Mouse (Mus musculus) gonadal fat pad, adult 2 months (tissue): ENCODE data around the gene Psmb6. TPM values are rescaled to one million over a fixed set of nuclear protein-coding genes. Genes with fewer than 3 reads are reported as not detected.

Experiments used
- DNase-seq: peaks from one replicate; pipeline ENCODE4 v3.0.0-alpha.2; 2012; ENCODE audit warnings: low read depth
- polyA plus RNA-seq: library from polyadenylated mRNA; depleted of rRNA; stranded (reverse); fragments of >200 nt; gene quantifications from 2 replicates; pipeline ENCODE4 v1.2.3, GENCODE M21; 2012; rRNA removed

Gene Psmb6
- 382 and 410 TPM in 2 replicates for polyA plus RNA-seq

DNA sequence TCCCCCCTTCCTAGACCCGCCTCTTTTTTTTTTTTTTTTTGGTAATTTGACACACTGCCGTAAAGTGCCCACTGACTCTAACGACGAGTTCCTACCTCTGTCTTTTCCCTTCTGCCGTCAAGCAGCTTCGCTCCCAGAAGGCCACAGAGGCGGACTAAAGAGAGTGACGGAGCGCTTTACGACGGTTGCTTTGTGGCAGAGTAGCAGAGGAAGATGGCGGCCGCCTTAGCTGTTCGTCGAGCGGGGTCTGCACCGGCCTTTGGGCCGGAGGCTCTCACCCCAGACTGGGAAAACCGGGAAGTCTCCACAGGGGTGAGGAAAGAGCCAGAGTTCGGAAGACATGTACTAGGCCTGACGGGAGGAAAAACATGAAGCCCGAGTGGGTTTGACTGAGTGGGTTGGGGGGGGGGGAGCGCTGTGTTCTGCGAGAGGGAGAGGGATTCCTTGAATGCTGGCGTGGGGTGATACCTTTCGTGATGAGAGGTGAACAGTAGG lies at the start of gene Psmb6:
TSS of gene Psmb6 (plus strand) at position 184 of the 495 bp plus-strand sequence.
- DNase-seq: peak; percentile 77

DNA sequence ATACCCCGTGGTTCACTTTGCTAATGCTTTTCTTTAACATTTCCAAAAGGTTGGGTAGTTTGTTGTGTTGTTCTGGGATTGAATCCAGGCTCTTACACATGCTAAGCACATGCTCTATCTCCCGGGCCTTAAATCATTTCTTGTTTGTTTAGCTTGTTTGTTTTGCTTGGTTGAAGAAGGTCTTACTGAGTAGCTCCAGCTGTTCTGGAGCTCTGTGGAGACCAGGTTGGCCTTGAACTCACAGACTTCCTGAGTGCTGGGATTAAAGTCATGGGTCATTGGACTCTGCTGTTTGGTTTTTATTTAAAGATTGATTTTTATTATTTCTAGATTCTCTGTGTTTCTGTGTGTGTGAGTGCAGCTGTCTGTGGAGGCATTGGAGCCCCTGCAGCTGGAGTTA lies 39.7 kb upstream of the Psmb6 start:
- no peak for DNase-seq

DNA sequence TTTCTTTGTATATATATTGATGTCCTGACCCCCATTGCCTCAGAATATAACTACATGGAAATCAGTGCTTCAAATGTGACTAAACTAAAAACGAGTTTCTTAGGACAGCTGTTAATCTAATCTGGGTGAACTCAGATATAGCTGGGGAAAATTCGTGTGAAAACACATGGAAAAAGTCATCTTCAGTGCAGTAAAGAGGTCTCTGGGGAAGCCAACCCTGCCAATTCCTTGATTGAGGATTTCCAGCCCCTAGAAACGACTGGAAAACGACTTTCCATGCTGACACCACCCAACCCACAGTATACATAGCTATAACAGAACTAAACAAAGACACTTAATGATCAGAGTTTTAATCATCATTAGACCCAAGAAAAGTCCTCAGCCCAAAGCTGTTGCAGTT lies 37.4 kb upstream of the Psmb6 start:
- no peak for DNase-seq

DNA sequence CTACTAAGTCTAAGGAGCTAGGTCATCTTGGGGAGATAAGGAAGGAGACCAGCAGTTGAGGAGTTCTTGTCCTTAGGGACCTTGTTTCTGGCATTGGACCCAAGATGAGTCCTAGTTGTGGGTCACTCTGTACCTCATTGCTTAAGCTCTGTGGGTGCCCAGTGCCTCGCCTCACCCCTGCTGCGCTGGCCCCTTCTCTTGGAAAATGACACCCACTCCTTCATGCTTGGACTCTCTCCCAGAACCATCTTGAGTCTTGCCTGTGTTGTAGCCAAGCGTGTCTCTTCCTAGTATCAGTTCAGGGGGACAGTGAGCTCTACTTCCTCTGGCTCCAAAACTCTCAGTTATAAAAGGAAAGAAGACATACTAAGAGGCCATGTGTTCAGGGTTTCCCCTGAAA lies 36.0 kb upstream of the Psmb6 start:
- DNase-seq: no peak

DNA sequence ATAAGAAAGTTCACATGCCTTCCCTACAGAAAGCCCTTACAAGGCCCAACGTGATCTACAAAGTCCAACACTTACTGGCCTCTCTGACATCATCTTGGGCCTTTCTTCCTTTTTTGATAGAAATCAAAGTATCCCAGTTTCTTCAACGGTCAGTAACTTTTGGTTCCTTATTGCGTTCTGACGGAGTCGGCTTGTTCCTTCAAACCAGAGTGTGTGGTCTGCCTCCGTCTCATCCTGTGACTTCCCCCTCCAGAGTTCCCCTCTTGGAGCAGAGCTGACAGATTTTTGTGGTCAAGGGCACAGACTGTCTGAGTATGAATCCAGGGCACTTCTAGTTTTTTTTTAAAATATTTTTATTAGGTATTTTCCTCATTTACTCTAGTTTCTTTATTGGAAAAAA lies 35.5 kb upstream of the Psmb6 start:
- no peak for DNase-seq

DNA sequence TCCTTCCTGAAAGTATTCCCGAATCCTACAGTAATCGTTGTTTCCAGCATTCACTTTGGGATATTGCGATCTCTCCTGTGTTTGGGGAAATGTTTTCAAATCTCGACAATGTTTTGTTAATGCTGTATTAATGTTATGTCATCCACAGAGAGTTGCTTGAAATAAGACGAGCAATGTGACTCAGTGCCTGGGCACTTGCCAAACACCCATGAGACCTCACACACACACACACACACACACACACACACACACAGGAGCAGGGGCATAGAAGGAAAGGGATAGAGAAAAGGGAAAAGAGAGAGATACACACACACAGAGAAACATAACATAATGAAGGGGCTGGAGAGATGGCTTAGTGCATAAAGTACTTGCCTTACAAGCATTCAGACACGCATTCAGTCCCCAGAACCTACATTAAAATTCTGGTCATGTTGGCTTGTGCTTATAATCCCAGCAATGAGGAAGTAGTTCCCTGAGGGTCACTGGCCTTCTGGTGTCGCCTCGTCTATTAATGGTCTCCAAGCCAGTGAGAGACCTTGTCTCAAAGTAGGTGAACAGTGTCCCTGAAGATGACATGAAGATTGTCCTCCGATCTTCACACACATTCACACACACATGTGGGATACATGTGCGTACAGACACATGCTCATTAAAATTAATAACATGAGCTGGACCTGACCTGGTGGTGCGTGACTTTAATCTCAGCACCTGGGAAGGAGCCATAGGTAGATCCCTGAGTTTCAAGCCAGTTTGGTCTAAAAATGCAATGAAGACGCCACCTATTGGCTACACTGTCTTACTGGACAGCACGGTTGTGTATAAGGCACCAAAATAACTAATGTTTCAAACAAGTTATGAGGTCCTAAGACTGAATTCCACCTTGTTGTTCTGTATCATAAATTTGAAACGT lies 25.3 kb upstream of the Psmb6 start:
- DNase-seq: no peak

DNA sequence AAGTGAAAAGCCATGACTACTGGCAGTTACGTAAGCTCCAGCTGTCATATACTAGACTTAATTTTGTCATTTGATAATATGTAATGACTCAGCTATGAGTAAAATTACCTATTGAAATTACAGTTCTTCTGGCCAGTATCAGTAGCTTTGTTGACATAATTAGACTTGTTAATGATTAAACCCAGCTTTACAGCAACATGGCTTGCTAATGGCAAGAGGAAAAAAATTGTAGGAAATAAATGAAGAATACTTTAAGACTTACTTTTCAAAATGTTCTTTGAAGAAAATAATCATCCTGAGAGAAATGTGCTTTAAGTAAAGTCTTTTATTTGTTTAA lies 24.7 kb upstream of the Psmb6 start:
- no peak for DNase-seq

DNA sequence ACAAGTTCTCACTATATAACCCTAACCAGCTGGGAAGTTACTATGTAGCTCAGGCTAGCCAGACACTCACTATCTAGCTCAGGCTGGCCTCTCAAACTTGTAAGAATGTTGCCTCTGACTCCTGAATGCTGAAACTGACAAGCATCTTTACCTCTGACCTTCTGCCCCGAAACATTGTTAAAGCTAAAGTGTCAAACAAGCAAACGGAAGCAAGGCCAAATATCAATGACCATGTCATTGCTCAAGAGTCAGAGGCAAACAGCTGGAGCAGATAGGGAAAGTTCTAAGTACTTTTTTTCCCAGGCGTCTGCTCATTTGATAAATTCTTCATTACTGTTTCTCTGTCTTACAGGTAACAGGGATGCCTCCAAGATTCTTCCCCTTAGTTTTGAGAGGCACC lies 23.1 kb upstream of the Psmb6 start:
- no peak for DNase-seq

DNA sequence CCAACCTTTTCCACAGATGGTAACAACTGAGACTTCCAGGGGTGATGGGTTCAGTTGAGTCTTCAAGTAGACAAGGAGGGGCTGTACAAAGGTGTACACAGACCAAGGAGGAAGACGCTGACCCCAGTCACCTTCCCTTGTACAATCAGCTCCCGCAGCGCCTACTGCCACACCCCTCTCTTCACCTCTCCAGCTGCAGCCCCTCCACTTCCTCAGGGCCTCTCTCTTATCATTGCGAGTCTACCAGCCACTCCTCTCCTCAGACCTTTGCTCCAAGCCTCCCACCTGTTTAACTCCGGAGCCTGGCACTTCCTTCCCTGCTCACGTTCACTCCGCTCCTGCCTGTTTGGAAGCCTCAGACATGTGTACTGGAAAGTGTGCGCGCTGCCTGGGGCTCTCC lies 20.2 kb upstream of the Psmb6 start, which contains the start of gene Tm4sf5:
TSS of gene Tm4sf5 (plus strand) at position 275 of the 400 bp plus-strand sequence.
- no peak for DNase-seq

DNA sequence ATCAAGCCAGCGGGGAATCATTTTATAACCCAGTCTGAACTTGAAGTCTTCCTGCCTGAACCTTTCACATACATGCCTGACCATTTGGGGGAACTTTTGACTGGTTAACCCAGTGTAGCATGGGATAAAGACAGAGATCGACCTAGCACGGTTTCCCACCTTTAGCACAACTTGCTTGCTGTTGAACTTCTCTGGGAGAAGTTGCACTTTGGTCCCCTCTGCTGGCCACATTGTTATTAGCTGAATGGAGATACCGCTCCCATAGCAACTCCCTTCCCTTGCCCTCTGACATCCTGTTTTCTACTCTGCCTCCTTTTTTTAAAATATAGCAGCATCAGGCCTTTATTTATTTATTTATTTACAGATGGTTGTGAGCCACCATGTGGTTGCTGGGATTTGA lies 18.8 kb upstream of the Psmb6 start:
- DNase-seq: no peak

DNA sequence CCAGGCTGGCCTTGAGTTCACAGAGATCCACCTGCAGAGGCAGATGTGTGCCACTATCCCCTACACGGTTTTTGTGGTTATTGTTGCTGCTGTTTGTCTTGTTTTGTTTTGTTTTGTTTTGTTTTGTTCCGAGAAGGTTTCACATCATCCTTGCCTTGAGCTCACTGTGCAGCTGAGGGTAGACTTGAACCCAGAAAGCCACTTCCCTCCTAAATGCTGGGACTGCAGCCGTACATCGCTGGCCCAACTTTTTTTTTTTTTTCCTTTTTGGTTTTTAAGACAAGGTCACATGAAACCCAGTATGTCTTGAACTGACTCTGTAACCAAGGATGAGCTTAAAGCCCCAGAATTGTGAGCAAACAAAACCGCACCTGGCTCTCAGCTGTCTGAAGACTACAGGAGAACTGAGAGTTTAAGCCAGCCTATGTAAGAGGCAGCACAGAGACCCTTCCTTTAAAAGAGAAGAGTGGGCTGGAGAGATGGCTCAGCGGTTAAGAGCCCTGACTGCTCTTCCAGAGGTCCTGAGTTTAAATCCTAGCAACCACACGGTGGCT lies 18.1 kb upstream of the Psmb6 start:
- DNase-seq: no peak

DNA sequence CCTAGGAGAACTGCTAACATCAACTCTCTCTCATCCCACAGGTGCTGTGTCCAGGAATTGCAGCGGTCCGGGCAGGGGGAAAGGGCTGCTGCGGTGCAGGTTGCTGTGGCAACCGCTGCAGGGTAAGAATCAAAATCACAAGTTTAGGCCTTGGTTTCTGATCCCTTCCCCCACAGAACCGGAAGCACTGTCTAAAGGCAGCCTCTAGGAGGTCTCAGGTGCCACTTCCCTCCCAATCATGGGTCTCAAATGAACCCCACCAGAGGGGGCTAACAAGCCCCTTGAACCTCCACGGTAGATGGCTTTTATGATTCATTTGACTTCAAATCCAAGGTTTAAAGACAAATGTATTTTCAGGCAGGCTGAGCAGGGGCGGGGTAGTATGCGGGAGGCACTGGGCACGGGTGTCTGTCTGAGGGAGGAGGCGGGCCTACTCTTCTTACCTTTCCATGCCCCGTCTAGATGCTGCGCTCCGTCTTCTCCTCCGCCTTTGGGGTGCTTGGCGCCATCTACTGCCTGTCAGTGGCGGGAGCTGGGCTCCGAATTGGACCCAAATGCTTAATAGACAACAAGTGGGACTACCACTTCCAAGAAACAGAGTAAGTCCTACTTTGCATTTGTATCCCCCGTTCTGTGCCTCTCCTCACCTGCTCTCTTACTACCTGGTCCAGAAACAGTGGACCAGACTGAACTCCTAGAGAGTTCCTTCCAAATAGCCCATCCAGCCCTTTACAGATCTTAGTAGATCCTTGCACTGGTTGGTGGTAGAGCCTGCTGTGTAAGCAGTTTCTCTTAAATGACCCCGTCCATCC lies 15.2 kb upstream of the Psmb6 start:
- no peak for DNase-seq

DNA sequence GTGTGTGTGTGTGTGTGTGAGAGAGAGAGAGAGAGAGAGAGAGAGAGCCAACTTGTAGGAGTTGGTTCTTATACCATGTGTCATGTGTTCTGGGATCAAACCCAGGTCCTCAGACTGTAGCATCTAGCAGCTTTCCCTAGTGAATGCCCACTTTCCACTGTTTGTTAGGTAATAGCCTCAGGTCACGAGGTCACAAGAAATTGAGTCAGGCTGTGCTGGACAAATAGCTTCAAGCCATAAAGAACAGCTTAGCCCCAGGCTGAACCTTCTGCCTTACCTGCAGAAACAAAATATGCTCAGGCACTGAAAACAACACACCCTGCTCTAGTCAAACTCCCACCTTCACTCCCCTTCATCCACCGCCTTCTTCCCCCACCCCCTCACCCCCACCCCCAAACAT lies 13.9 kb upstream of the Psmb6 start:
- no peak for DNase-seq

DNA sequence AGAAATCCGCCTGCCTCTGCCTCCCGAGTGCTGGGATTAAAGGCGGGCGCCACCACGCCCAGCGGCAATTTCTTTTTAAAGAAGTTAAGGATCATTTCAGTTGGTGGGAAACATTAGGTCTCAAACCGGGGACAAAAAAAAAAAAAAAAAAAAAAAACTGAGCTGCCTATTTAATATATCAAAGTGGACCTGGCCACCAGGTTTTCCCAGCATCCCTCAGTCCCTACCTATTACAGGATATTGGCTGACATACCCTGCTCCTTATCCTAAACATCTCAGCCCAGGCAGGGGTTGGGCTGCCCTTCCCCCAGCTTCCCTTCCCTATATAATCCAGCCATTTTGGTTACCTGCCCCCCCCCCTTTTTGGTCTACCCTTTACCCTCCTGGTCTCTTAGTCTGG lies 13.3 kb upstream of the Psmb6 start:
- DNase-seq: no peak

DNA sequence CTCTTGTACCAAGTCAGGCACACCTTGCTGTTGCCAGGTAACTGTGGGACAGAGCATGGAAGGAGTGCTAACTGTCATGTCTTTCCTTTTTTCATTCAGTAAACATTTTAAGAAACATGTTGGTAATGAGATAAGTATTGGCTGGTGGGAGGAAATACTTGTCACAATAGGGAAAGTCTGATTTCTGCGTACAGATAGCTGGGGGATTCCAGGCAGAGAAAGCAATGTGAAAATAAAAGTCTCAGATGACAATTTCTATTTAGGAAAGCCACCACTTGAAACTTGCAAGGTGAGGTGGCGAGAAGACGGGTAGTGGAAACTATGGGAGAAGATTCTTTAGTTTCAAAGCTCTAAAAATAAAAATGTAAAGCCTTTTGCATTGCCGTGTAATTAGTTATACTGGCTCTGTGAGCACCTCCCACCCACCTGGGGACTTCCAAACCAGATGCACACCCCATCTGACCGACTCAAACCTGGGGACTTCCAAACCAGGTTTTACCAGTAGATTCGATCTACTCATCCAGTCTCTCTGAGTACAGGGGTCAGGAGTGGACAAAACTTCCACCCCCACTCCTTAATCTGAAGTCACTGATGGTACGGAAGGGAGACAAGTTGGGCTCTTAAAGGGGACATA lies 12.3 kb upstream of the Psmb6 start:
- no peak for DNase-seq

DNA sequence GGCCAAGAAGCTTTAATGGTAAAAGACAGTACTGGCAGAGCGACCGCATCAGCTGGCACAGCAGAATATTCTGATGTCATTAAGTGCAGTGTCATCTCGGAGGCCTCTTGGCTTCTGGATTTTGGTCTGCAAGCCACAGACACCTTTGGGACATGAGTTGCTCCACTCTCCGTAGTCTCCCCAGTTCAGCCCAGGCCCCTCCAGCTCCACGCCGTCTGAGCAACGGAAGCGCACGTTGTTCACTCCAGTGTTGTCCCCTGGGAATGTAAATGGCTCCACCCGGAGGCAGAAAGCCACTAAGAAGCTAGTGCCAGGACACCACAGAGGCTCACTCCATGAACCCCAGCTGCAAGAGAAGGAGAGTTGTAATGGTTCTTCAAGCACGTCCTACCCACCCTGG lies 11.6 kb upstream of the Psmb6 start:
- DNase-seq: no peak

DNA sequence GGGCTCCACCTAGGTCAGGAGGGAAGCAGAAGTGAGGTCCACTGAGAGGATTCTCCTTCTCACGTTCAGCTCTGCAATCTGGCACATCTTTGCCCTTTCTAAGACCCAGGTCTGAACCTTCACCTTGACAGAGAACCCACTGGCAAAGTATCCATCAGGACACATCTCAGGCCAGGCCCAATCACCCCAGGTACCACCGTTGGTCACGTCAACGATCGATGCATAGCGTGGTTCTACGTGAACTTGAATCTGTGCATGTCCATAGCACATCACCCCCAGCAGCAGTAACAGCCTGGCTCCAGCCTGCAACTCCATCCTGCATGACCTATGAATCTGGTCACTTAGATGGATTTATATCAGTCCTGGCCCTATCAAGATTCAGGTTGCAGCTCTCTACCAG lies 10.9 kb upstream of the Psmb6 start, which contains the start of gene Vmo1:
TSS of gene Vmo1 (minus strand) at position 329 of the 400 bp plus-strand sequence.
- DNase-seq: no peak

DNA sequence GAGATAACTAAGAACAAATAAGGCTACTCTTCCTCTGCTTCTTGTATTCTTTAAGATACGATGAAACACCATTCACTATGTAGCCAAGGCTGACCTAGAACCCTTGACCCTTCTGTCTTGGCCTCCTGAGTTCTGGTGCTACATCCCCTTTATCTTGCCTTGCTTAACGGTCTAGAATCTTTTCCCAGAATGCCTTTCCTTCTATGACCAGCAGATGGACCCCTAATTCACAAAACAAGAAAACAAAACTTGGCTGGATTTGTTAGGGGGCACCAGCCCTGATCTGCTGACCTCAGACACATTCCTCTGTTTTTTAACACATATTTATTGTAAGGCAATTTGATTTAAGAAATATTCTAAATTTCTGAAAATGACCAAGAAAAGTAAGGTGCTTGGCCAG lies 8.8 kb upstream of the Psmb6 start:
- no peak for DNase-seq

DNA sequence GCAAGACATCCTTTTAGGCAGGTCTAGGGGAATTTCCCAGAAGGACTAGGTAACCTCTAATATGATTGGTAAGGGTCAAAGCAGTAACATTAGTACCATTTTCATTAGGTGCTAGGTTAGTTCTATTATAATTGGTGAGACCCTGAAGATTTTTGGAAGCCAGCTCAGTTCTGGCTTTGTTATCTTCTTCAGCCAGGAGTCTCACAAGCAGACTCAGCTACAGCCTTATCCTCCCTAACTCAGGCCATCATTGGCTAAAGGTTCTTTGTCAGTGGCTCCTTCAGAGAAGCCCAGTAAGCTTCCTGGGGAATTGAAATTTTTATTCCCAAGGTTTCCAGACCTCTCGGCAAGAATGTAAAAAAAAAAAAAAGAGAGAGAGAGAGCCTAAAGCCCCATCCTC lies 6.7 kb upstream of the Psmb6 start:
- no peak for DNase-seq

DNA sequence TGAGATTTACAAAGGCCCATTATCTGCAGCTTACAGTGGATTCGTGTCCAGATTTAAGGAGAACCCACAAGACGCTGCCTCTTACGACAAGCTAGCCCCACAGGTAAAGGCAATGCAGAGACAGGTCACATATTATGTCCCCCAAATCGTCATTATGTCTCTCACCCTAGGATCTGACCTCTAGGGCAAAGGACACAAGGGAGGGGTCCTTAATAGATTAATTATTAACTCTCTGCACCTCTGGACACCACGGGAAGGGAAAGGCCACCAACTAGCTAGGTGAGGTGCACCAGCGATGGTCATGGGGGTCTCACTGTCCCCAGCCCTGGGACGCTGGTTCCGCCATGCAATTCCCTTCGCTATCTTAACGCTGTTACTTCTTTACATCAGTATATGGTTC lies 6.2 kb upstream of the Psmb6 start, which contains the start of gene Gltpd2:
TSS of gene Gltpd2 (plus strand) at position 274 of the 400 bp plus-strand sequence.
- DNase-seq: no peak

DNA sequence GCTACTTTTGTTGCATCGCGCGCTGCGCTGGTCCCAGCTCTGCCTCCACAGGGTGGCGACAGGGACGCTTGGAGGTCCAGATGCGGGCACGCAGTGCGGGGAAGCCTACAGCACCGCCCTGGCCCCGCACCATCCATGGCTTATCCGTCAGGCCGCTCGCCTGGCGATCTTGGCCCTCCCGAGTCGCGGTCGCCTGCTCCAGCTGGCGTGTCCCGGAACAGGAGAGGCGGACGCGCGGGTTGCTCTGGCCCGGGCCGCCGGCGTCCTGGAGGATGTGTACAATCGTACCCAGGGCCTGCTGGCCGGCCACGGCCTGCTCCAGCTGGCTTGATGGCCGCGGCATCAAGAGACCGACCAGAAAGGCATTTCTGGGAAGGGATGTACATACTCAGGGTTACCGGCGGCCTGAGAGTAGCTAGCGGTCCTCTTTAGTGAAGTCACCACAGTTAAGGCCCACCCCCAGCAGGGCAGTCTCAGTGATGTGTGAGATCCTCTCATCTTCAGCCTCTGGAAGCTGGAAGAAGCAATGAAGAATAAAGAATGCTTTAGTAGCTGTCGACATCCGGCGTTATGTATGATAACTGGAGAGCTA lies 4.9 kb upstream of the Psmb6 start:
- DNase-seq: no peak
